In the genomic region with DNA sequence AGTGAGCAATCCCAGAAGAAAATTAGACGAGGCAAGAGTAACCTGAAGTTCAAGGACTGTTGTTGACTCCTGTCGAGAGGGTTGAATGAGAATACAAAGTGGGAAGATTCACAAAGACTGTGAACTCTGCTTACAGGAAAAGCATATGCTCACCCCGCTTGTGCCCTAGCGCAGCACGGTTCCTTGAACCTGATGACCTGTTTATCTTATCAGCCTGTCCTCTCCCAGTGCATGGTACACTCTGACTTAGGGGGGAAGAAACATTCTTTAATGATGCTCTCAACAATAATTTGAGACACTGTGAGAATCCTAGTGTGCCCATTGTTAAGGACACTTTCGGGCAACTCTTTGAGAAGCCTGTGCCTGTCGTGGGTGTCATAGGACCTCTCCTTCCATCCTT, we compare ENCODE assay signal across 27 mouse cellular contexts. TPM values are rescaled to one million over a fixed set of nuclear protein-coding genes. Genes with fewer than 3 reads are reported as not detected.
A peak's percentile ranks its signal among the peaks of the same experiment; 100 is the strongest.
DNase-seq lines count a peak whose midpoint lies in the region; ATAC-seq and TF ChIP-seq lines count a peak whose summit lies in the region.
"Had no signal": no experiment of that assay in that cellular context is flagged by ENCODE, and none has a peak within 500 bp of the region (broad histone marks: within the 10 kb centered on the region; RNA-seq: fewer than 3 reads in every experiment).

No protein-coding gene starts in this region.

- ATAC-seq in erythroblast, adult 5-6 weeks (replicated peaks; ENCODE audit: low FRiP score, poor library complexity, severe bottlenecking), result no peak
- ATAC-seq in liver, embryonic 12.5 days, result peak; percentile 56
- ATAC-seq in liver, postnatal 0 days, result no peak
- no peak for ATAC-seq in liver, embryonic 14.5 days (ENCODE audit: insufficient read depth)
- ATAC-seq: forebrain, embryonic 16.5 days; hindbrain, embryonic 16.5 days; Patski had no signal

- H3K27me3 ChIP-seq in erythroblast, embryonic 14.5 days (ENCODE audit: control insufficient read depth), result no peaks in the 10 kb centered on the region
- no peaks in the 10 kb centered on the region for H3K27me3 ChIP-seq in liver, embryonic 12.5 days (replicated peaks)
- H3K27me3 ChIP-seq in liver, postnatal 0 days (ENCODE audit: insufficient read depth, low read length), result no peaks in the 10 kb centered on the region
- no peaks in the 10 kb centered on the region for H3K27me3 ChIP-seq in liver, embryonic 14.5 days (ENCODE audit: control insufficient read depth, insufficient read depth, low read length)
- H3K27me3 ChIP-seq in small intestine, adult 2 months (ENCODE audit: control insufficient read depth, insufficient read depth, low read length), result no peaks in the 10 kb centered on the region
- H3K27me3 ChIP-seq: forebrain, embryonic 12.5 days; heart, embryonic 12.5 days; heart, embryonic 15.5 days; hindbrain, embryonic 13.5 days had no signal

- DNase-seq in liver, postnatal 0 days, result no peak
- no peak for DNase-seq in liver, embryonic 14.5 days (ENCODE audit: low read depth in 3 of 3, low spot score in 3 of 3)
- no peak for DNase-seq in left cerebral cortex, postnatal 4 days
- DNase-seq in kidney, adult 8-10 months, result no peak
- DNase-seq: adrenal gland, adult 2 months; adrenal gland, postnatal 14 days; cerebellum, adult 11 months; cerebellum, adult 8-10 months; cerebellum, postnatal 10 days; cerebellum, postnatal 36 days; embryo, embryonic 11 days; gastrocnemius, postnatal 10 days; gastrocnemius, postnatal 36 days; heart, postnatal 10 days; heart, postnatal 36 days had no signal

- WGBS in liver, embryonic 12.5 days (ENCODE audit: insufficient replicate concordance), result 37% methylated on average over 7 of the region's 7 CpGs
- 46% methylated on average over 7 of the region's 7 CpGs for WGBS in liver, postnatal 0 days (ENCODE audit: insufficient replicate concordance)
- WGBS in liver, embryonic 14.5 days (ENCODE audit: insufficient replicate concordance), result 38% methylated on average over 7 of the region's 7 CpGs
- WGBS in small intestine, adult 2 months, result 22% methylated on average over 7 of the region's 7 CpGs

- peak overlapping the region; percentile 12; the same call in 1 of the 2 replicates for H3K9ac ChIP-seq in liver, embryonic 12.5 days
- H3K9ac ChIP-seq in liver, postnatal 0 days (replicated peaks), result no peak overlapping the region
- peak overlapping the region; percentile 42 for H3K9ac ChIP-seq in liver, embryonic 14.5 days (replicated peaks)
- H3K9ac ChIP-seq: forebrain, embryonic 12.5 days; heart, embryonic 12.5 days; heart, embryonic 15.5 days; hindbrain, embryonic 13.5 days had no signal

- no peaks in the 10 kb centered on the region for H3K9me3 ChIP-seq in erythroblast, embryonic 14.5 days (ENCODE audit: control insufficient read depth, low read length)
- no peaks in the 10 kb centered on the region for H3K9me3 ChIP-seq in liver, embryonic 12.5 days (replicated peaks)
- H3K9me3 ChIP-seq in liver, postnatal 0 days (ENCODE audit: low read length), result no peaks in the 10 kb centered on the region
- H3K9me3 ChIP-seq in liver, embryonic 14.5 days (ENCODE audit: control insufficient read depth, low read length), result no peaks in the 10 kb centered on the region
- H3K9me3 ChIP-seq: forebrain, embryonic 12.5 days; heart, embryonic 12.5 days; heart, embryonic 15.5 days; hindbrain, embryonic 10.5 days; hindbrain, embryonic 13.5 days had no signal

- peak overlapping the region; percentile 79 for H3K27ac ChIP-seq in liver, embryonic 12.5 days
- H3K27ac ChIP-seq in liver, postnatal 0 days (ENCODE audit: low read depth), result no peak overlapping the region
- peak overlapping the region; percentile 71 for H3K27ac ChIP-seq in liver, embryonic 14.5 days
- H3K27ac ChIP-seq in small intestine, adult 2 months (ENCODE audit: insufficient read depth, low read depth, low read length), result peak overlapping the region; percentile 56
- H3K27ac ChIP-seq: forebrain, embryonic 12.5 days; heart, embryonic 15.5 days; hindbrain, embryonic 10.5 days; hindbrain, embryonic 13.5 days had no signal

- peaks cover 35% of the 10 kb centered on the region for H3K36me3 ChIP-seq in erythroblast, embryonic 14.5 days (ENCODE audit: control insufficient read depth)
- H3K36me3 ChIP-seq in liver, embryonic 12.5 days, result no peaks in the 10 kb centered on the region
- H3K36me3 ChIP-seq in liver, postnatal 0 days (replicated peaks; ENCODE audit: insufficient read depth, low read length), result no peaks in the 10 kb centered on the region
- no peaks in the 10 kb centered on the region for H3K36me3 ChIP-seq in liver, embryonic 14.5 days (replicated peaks; ENCODE audit: control insufficient read depth, insufficient read depth, low read depth)
- no peaks in the 10 kb centered on the region for H3K36me3 ChIP-seq in small intestine, adult 2 months (ENCODE audit: control insufficient read depth, insufficient read depth, low read length)
- H3K36me3 ChIP-seq: forebrain, embryonic 12.5 days; heart, embryonic 12.5 days; heart, embryonic 15.5 days; hindbrain, embryonic 10.5 days; hindbrain, embryonic 13.5 days had no signal

- peak overlapping the region; percentile 25 for H3K4me3 ChIP-seq in erythroblast, embryonic 14.5 days (replicated peaks)
- H3K4me3 ChIP-seq in liver, embryonic 12.5 days, result no peak overlapping the region
- no peak overlapping the region for H3K4me3 ChIP-seq in liver, postnatal 0 days (ENCODE audit: low read depth, low read length)
- no peak overlapping the region for H3K4me3 ChIP-seq in liver, embryonic 14.5 days (ENCODE audit: insufficient read depth in 1 of 2, low read depth in 2 of 2, low read length in 2 of 2)
- H3K4me3 ChIP-seq in small intestine, adult 2 months (ENCODE audit: low read depth, low read length), result no peak overlapping the region
- H3K4me3 ChIP-seq: forebrain, embryonic 12.5 days; heart, embryonic 12.5 days; heart, embryonic 15.5 days; hindbrain, embryonic 10.5 days; hindbrain, embryonic 13.5 days had no signal

- peak overlapping the region; percentile 37 for H3K4me2 ChIP-seq in liver, embryonic 12.5 days
- H3K4me2 ChIP-seq in liver, postnatal 0 days (ENCODE audit: low read depth, low read length), result no peak overlapping the region
- peak overlapping the region; percentile 48 for H3K4me2 ChIP-seq in liver, embryonic 14.5 days (ENCODE audit: low read depth)
- H3K4me2 ChIP-seq: forebrain, embryonic 12.5 days; heart, embryonic 12.5 days; heart, embryonic 15.5 days; hindbrain, embryonic 13.5 days had no signal

- no peak for TF ChIP-seq EP300 in liver, postnatal 0 days (IDR thresholded peaks at IDR 0.05; ENCODE audit: low read depth)
- TF ChIP-seq EP300 in liver, embryonic 14.5 days (IDR thresholded peaks at IDR 0.05; ENCODE audit: low read depth), result no peak

- TF ChIP-seq POLR2A in small intestine, adult 2 months (IDR thresholded peaks at IDR 0.05; ENCODE audit: low read depth, low read length), result no peak

- intact Hi-C loops in left cerebral cortex, postnatal 4 days (cut with DNase I), result no loop called here

- peaks cover 96% of the 10 kb centered on the region for H3K4me1 ChIP-seq in erythroblast, embryonic 14.5 days (ENCODE audit: control insufficient read depth)
- H3K4me1 ChIP-seq in liver, embryonic 12.5 days, result peaks cover 97% of the 10 kb centered on the region
- H3K4me1 ChIP-seq in liver, postnatal 0 days (ENCODE audit: insufficient read depth), result peaks cover 32% of the 10 kb centered on the region
- H3K4me1 ChIP-seq in liver, embryonic 14.5 days (replicated peaks; ENCODE audit: control insufficient read depth in 2 of 2, insufficient read depth in 2 of 2, low read length in 1 of 2), result peaks cover 70 to 77% of the 10 kb centered on the region in 2 experiments
- peaks cover 47% of the 10 kb centered on the region for H3K4me1 ChIP-seq in small intestine, adult 2 months (ENCODE audit: control insufficient read depth, insufficient read depth, insufficient read length, low read length)
- H3K4me1 ChIP-seq: forebrain, embryonic 12.5 days; hindbrain, embryonic 13.5 days had no signal

- TF ChIP-seq CTCF in liver, postnatal 0 days (IDR thresholded peaks at IDR 0.05; ENCODE audit: low read depth), result no peak
- TF ChIP-seq CTCF in liver, embryonic 14.5 days (IDR thresholded peaks at IDR 0.05; ENCODE audit: low read depth), result no peak
- TF ChIP-seq CTCF in small intestine, adult 2 months (IDR thresholded peaks at IDR 0.05; ENCODE audit: extremely low read depth, insufficient read length, insufficient replicate concordance, low read depth, low read length), result no peak

RNA-seq across cellular contexts. Expression of gene Pip5k1b, which starts 38.6 kb away (rescaled TPM):
- 3.1 and 5.0 TPM in 2 replicates for polyA plus RNA-seq in erythroblast, embryonic 14.5 days (2012)
- 35.4 and 43.9 TPM in 2 replicates for total RNA-seq in erythroblast, adult 5-6 weeks (2015; ENCODE audit: low replicate concordance)
- total RNA-seq in erythroblast, adult 5-6 weeks (2017; ENCODE audit: low replicate concordance), result 34.4 and 43.5 TPM in 2 replicates
- 9.1 and 9.5 TPM in 2 replicates for polyA plus RNA-seq in liver, embryonic 12.5 days (2016; fragmentation: Nextera tagmentation; extraction: Ambion mirVana)
- 3.0 and 4.4 TPM in 2 replicates for polyA plus RNA-seq in liver, postnatal 0 days (2015; fragmentation: Nextera tagmentation; extraction: Ambion mirVana)
- polyA plus RNA-seq in liver, embryonic 14.5 days (2012; rRNA removed), result 6.9 and 8.1 TPM in 2 replicates
- polyA plus RNA-seq in liver, embryonic 14.5 days (2014; fragmentation: Nextera tagmentation; extraction: Ambion mirVana), result 10.8 and 11.9 TPM in 2 replicates
- polyA plus RNA-seq in small intestine, adult 2 months (2012; rRNA removed), result 7.1 and 23.3 TPM in 2 replicates
- total RNA-seq in left cerebral cortex, postnatal 4 days (2021), result 1 to 10 TPM; 3.6 to 5.6 TPM

RNA-seq across cellular contexts. Expression of gene Fam122a, which starts 39.9 kb away (rescaled TPM):
- polyA plus RNA-seq in erythroblast, embryonic 14.5 days (2012), result 4.7 and 5.2 TPM in 2 replicates
- 37.8 and 40.9 TPM in 2 replicates for total RNA-seq in erythroblast, adult 5-6 weeks (2015; ENCODE audit: low replicate concordance)
- total RNA-seq in erythroblast, adult 5-6 weeks (2017; ENCODE audit: low replicate concordance), result 6.3 and 12.1 TPM in 2 replicates
- 45.1 and 47.6 TPM in 2 replicates for polyA plus RNA-seq in liver, embryonic 12.5 days (2016; fragmentation: Nextera tagmentation; extraction: Ambion mirVana)
- 28.6 and 30.6 TPM in 2 replicates for polyA plus RNA-seq in liver, postnatal 0 days (2015; fragmentation: Nextera tagmentation; extraction: Ambion mirVana)
- polyA plus RNA-seq in liver, embryonic 14.5 days (2012; rRNA removed), result 13.0 and 14.9 TPM in 2 replicates
- polyA plus RNA-seq in liver, embryonic 14.5 days (2014; fragmentation: Nextera tagmentation; extraction: Ambion mirVana), result 22.8 and 25.4 TPM in 2 replicates
- polyA plus RNA-seq in small intestine, adult 2 months (2012; rRNA removed), result 16.3 and 22.6 TPM in 2 replicates
- 10 to 100 TPM; 26.3 to 33.6 TPM for total RNA-seq in left cerebral cortex, postnatal 4 days (2021)
